Mouse (Mus musculus) liver, adult 2 months (tissue): ENCODE data around the gene Pde7b. TPM values are rescaled to one million over a fixed set of nuclear protein-coding genes. Genes with fewer than 3 reads are reported as not detected.

Experiments used
- DNase-seq: peaks from one replicate; pipeline ENCODE4 v3.0.0-alpha.2; 2011; ENCODE audit warnings: low read depth, low spot score; ENCODE audit errors: extremely low read depth
- H3K27ac ChIP-seq: fragments of 200-500 bp; replicated peaks from 2 replicates; pipeline ENCODE4 v1.5.1; 2012; ENCODE audit warnings: low read depth, mild to moderate bottlenecking, control low read depth, inconsistent platforms, low read length; ENCODE audit not compliant: insufficient read depth
- H3K27me3 ChIP-seq: fragments of 200-500 bp; 2 replicates; pipeline ENCODE4 v1.6.1; 2012; ENCODE audit warnings: mild to moderate bottlenecking, moderate library complexity, low read length, inconsistent platforms; ENCODE audit not compliant: control insufficient read depth, insufficient read depth
- H3K36me3 ChIP-seq: fragments of 200-500 bp; 2 replicates; pipeline ENCODE4 v1.6.1; 2012; ENCODE audit warnings: low read length, inconsistent platforms; ENCODE audit not compliant: control insufficient read depth, insufficient read depth
- H3K4me1 ChIP-seq: fragments of 200-500 bp; 2 replicates; pipeline ENCODE4 v1.6.1; 2011; ENCODE audit warnings: low read length; ENCODE audit not compliant: control insufficient read depth, insufficient read depth
- H3K4me3 ChIP-seq: fragments of 200-500 bp; 2 replicates; pipeline ENCODE4 v1.5.1; 2011; ENCODE audit warnings: low read depth, mild to moderate bottlenecking, control low read depth, low read length, moderate library complexity; ENCODE audit not compliant: insufficient read depth
- H3K79me2 ChIP-seq: fragments of 200-500 bp; 2 replicates; pipeline ENCODE4 v1.6.1; 2012; ENCODE audit warnings: inconsistent platforms, mild to moderate bottlenecking, low read length, moderate library complexity; ENCODE audit not compliant: control insufficient read depth, insufficient read depth
- H3K9ac ChIP-seq: fragments of 200-500 bp; 2 replicates; pipeline ENCODE4 v1.6.1; 2012; ENCODE audit warnings: low read depth, mild to moderate bottlenecking, control low read depth, inconsistent platforms, low read length
- CTCF ChIP-seq: fragments of 200-500 bp; IDR thresholded peaks from 2 replicates; pipeline ENCODE4 v1.5.1; 2011; ENCODE audit warnings: low read depth, low read length, control low read depth
- POLR2A ChIP-seq: fragments of 200-500 bp; IDR thresholded peaks from 2 replicates; pipeline ENCODE4 v1.6.1; 2011; ENCODE audit warnings: low read length, control low read depth; ENCODE audit not compliant: insufficient read depth; ENCODE audit errors: extremely low read depth
- WGBS: fragments of 180-500 bp; shearing (Covaris S2); methylation state at CpG from one replicate; pipeline ENCODE4 v1.1.7; 2018; 5-methylcytosine and 5-hydroxymethylcytosine counted together
- polyA plus RNA-seq: library from polyadenylated mRNA; depleted of rRNA; stranded (reverse); fragments of >200 nt; gene quantifications from 2 replicates; pipeline ENCODE4 v1.2.3, GENCODE M21; 2012
- total RNA-seq: library from RNA; depleted of rRNA; stranded (reverse); fragments of >200 nt; gene quantifications from 2 replicates; pipeline ENCODE4 v1.2.3, GENCODE M21; 2014

Pde7b gene
- total and polyA plus RNA-seq, 2 experiments = 3.1 to 7.9 TPM

GRCm38 (mm10) chr10:20574414-20574813 is 150.5 kb downstream of the Pde7b start:
- Histone ChIP-seq H3K36me3 (no peaks in the 10 kb centered on the region), H3K9ac (no peak overlapping the region), H3K4me1 (no peaks in the 10 kb centered on the region), H3K4me3 (no peak overlapping the region), H3K27ac (no peak overlapping the region), H3K27me3 (no peaks in the 10 kb centered on the region), H3K79me2 (no peaks in the 10 kb centered on the region)
- DNase-seq = no peak
- 91% methylated on average over 1 of the region's 1 CpGs for WGBS
- TF ChIP-seq CTCF (no peak), POLR2A (no peak)

- TF ChIP-seq POLR2A (no peak), CTCF (no peak)
- WGBS = 53% methylated on average over 2 of the region's 2 CpGs
- Histone ChIP-seq H3K36me3 (no peaks in the 10 kb centered on the region), H3K27ac (no peak overlapping the region), H3K9ac (no peak overlapping the region), H3K79me2 (no peaks in the 10 kb centered on the region), H3K27me3 (no peaks in the 10 kb centered on the region), H3K4me3 (no peak overlapping the region), H3K4me1 (no peaks in the 10 kb centered on the region)
- DNase-seq = no peak
These were observed 153.4 kb downstream of the Pde7b start for GRCm38 (mm10) chr10:20571521-20571920.

- H3K27me3 ChIP-seq = no peaks in the 10 kb centered on the region
- no peak overlapping the region for H3K4me3 ChIP-seq
- TF ChIP-seq POLR2A (no peak), CTCF (no peak)
- no peak overlapping the region for H3K9ac ChIP-seq
- H3K27ac ChIP-seq = no peak overlapping the region
- H3K36me3 ChIP-seq = no peaks in the 10 kb centered on the region
- WGBS = 79% methylated on average over 6 of the region's 6 CpGs
- no peaks in the 10 kb centered on the region for H3K4me1 ChIP-seq
- no peak for DNase-seq
- H3K79me2 ChIP-seq = no peaks in the 10 kb centered on the region
These were observed 156.2 kb downstream of the Pde7b start for GRCm38 (mm10) chr10:20568630-20569029.

GRCm38 (mm10) chr10:20567684-20568236 is 157.1 kb downstream of the Pde7b start:
- DNase-seq = no peak
- H3K36me3 ChIP-seq = no peaks in the 10 kb centered on the region

GRCm38 (mm10) chr10:20556477-20556876 is 168.4 kb downstream of the Pde7b start:
- H3K27me3 ChIP-seq = no peaks in the 10 kb centered on the region
- no peaks in the 10 kb centered on the region for H3K79me2 ChIP-seq
- H3K27ac ChIP-seq = no peak overlapping the region
- H3K4me3 ChIP-seq = no peak overlapping the region
- H3K9ac ChIP-seq = no peak overlapping the region
- H3K4me1 ChIP-seq = peaks cover 2% of the 10 kb centered on the region; the same call in 1 of the 2 replicates
- WGBS = 77% methylated on average over 7 of the region's 7 CpGs
- no peak for DNase-seq
- no peak for TF ChIP-seq POLR2A
- no peak for TF ChIP-seq CTCF
- H3K36me3 ChIP-seq = no peaks in the 10 kb centered on the region

More at GRCm38 (mm10) chr10:20567684-20568236, 157.1 kb downstream of the Pde7b start:
- Histone ChIP-seq H3K4me1 (no peaks in the 10 kb centered on the region), H3K27ac (no peak overlapping the region), H3K9ac (no peak overlapping the region), H3K27me3 (no peaks in the 10 kb centered on the region), H3K4me3 (no peak overlapping the region), H3K79me2 (no peaks in the 10 kb centered on the region)
- TF ChIP-seq POLR2A (no peak), CTCF (no peak)
- WGBS = 97% methylated on average over 5 of the region's 5 CpGs

GRCm38 (mm10) chr10:20551341-20551740 is 173.5 kb downstream of the Pde7b start:
- Histone ChIP-seq H3K79me2 (peaks cover 2% of the 10 kb centered on the region; the same call in 1 of the 2 replicates), H3K4me3 (no peak overlapping the region), H3K36me3 (no peaks in the 10 kb centered on the region), H3K9ac (no peak overlapping the region), H3K4me1 (no peaks in the 10 kb centered on the region), H3K27me3 (no peaks in the 10 kb centered on the region), H3K27ac (no peak overlapping the region)
- TF ChIP-seq CTCF = no peak
- no peak for TF ChIP-seq POLR2A
- DNase-seq = no peak
